ENCODE assay signal across 19 mouse cellular contexts in genomic region chr4:129683901-129684493, GRCm38 (mm10). TPM values are rescaled to one million over a fixed set of nuclear protein-coding genes. Genes with fewer than 3 reads are reported as not detected.
DNase-seq lines count a peak whose midpoint lies in the region; ATAC-seq lines count a peak whose summit lies in the region.
"Had no signal": no experiment of that assay in that cellular context is flagged by ENCODE, and none has a peak within 500 bp of the region (broad histone marks: within the 10 kb centered on the region; RNA-seq: fewer than 3 reads in every experiment).

No protein-coding gene starts in this region.

- peaks cover 82% of the 10 kb centered on the region for H3K36me3 ChIP-seq in kidney, embryonic 14.5 days (ENCODE audit: control insufficient read depth, insufficient read depth, low read length)

- H3K9ac ChIP-seq in kidney, embryonic 14.5 days (ENCODE audit: low read depth, low read length): no peak overlapping the region
- H3K9ac ChIP-seq: embryonic facial prominence, embryonic 13.5 days; forebrain, embryonic 12.5 days; hindbrain, embryonic 15.5 days; intestine, embryonic 15.5 days; midbrain, embryonic 12.5 days; stomach, embryonic 15.5 days had no signal

- no peaks in the 10 kb centered on the region for H3K4me1 ChIP-seq in kidney, embryonic 14.5 days (ENCODE audit: control insufficient read depth, insufficient read depth, low read length)
- H3K4me1 ChIP-seq: embryonic facial prominence, embryonic 13.5 days; forebrain, embryonic 12.5 days; hindbrain, embryonic 15.5 days; intestine, embryonic 15.5 days; midbrain, embryonic 12.5 days; stomach, embryonic 15.5 days had no signal

- no peaks in the 10 kb centered on the region for H3K9me3 ChIP-seq in kidney, embryonic 14.5 days (ENCODE audit: control insufficient read depth, low read length)
- H3K9me3 ChIP-seq: embryonic facial prominence, embryonic 13.5 days; forebrain, embryonic 12.5 days; hindbrain, embryonic 15.5 days; intestine, embryonic 15.5 days; midbrain, embryonic 12.5 days; stomach, embryonic 15.5 days had no signal

- peak; percentile 72 for ATAC-seq in kidney, embryonic 14.5 days (ENCODE audit: low FRiP score, low TSS enrichment)
- no peak for ATAC-seq in activated CD4-positive, CD25-positive, alpha-beta regulatory T cell, adult 4 months
- ATAC-seq: intestine, embryonic 15.5 days; lung, postnatal 0 days had no signal

- H3K27ac ChIP-seq in kidney, embryonic 14.5 days (ENCODE audit: low read depth, low read length): no peak overlapping the region
- H3K27ac ChIP-seq: embryonic facial prominence, embryonic 13.5 days; forebrain, embryonic 12.5 days; hindbrain, embryonic 15.5 days; intestine, embryonic 15.5 days; midbrain, embryonic 12.5 days; stomach, embryonic 15.5 days had no signal

- no peak overlapping the region for H3K4me2 ChIP-seq in kidney, embryonic 14.5 days (replicated peaks; ENCODE audit: low read depth, low read length)
- H3K4me2 ChIP-seq: embryonic facial prominence, embryonic 13.5 days; forebrain, embryonic 12.5 days; heart, embryonic 11.5 days; hindbrain, embryonic 15.5 days; intestine, embryonic 15.5 days; midbrain, embryonic 12.5 days; stomach, embryonic 15.5 days had no signal

- WGBS in kidney, embryonic 14.5 days: 76% methylated on average over 11 of the region's 11 CpGs

- DNase-seq in MN1 (ENCODE audit: low spot score) (peak; percentile 30), NIH3T3 (ENCODE audit: low read depth) (peak; percentile 44)
- DNase-seq in kidney, postnatal 25 days: peak; percentile 74 to 90
- DNase-seq in c-Kit-positive CD71-positive TER-119-positive erythroid progenitor cells, embryonic 14.5 days (ENCODE audit: low spot score): no peak
- no peak for DNase-seq in lung, postnatal 4 days
- DNase-seq: cerebellum, adult 11-12 months; cerebellum, postnatal 36 days; embryo, embryonic 11 days had no signal

- no peaks in the 10 kb centered on the region for H3K27me3 ChIP-seq in kidney, embryonic 14.5 days (ENCODE audit: control insufficient read depth, insufficient read depth, low read length)
- H3K27me3 ChIP-seq: embryonic facial prominence, embryonic 13.5 days; forebrain, embryonic 12.5 days; hindbrain, embryonic 15.5 days; intestine, embryonic 15.5 days; midbrain, embryonic 12.5 days; stomach, embryonic 15.5 days had no signal

- no peak overlapping the region for H3K4me3 ChIP-seq in kidney, embryonic 14.5 days (ENCODE audit: low read length)
- H3K4me3 ChIP-seq: embryonic facial prominence, embryonic 13.5 days; erythroblast, embryonic 14.5 days; forebrain, embryonic 12.5 days; hindbrain, embryonic 15.5 days; intestine, embryonic 15.5 days; midbrain, embryonic 12.5 days; stomach, embryonic 15.5 days had no signal

RNA-seq across cellular contexts. Expression of gene Kpna6, which starts 11.4 kb away (rescaled TPM):
- 13.2 and 14.7 TPM in 2 replicates for polyA plus RNA-seq in kidney, embryonic 14.5 days (2014; fragmentation: Nextera tagmentation; extraction: Ambion mirVana)
- polyA plus RNA-seq in activated CD4-positive, CD25-positive, alpha-beta regulatory T cell, adult 4 months (2017; shearing (Covaris generic)): 10 to 100 TPM in 1 of 2 experiments, 1 to 10 TPM in 1; 7.4 to 11.2 TPM

RNA-seq across cellular contexts. Expression of gene Tmem39b, which starts 12.6 kb away (rescaled TPM):
- 27.2 and 49.0 TPM in 2 replicates for polyA plus RNA-seq in kidney, embryonic 14.5 days (2014; fragmentation: Nextera tagmentation; extraction: Ambion mirVana)
- 10 to 100 TPM in 1 of 2 experiments, 1 to 10 TPM in 1; 7.6 to 15.6 TPM for polyA plus RNA-seq in activated CD4-positive, CD25-positive, alpha-beta regulatory T cell, adult 4 months (2017; shearing (Covaris generic))

RNA-seq across cellular contexts. Expression of gene Txlna, which starts 43.1 kb away (rescaled TPM):
- 44.9 and 103 TPM in 2 replicates for polyA plus RNA-seq in kidney, embryonic 14.5 days (2014; fragmentation: Nextera tagmentation; extraction: Ambion mirVana)
- polyA plus RNA-seq in activated CD4-positive, CD25-positive, alpha-beta regulatory T cell, adult 4 months (2017; shearing (Covaris generic)): 10 to 100 TPM; 21.0 to 33.3 TPM

RNA-seq across cellular contexts. Expression of gene Khdrbs1, which starts 58.1 kb away (rescaled TPM):
- 100 and 131 TPM in 2 replicates for polyA plus RNA-seq in kidney, embryonic 14.5 days (2014; fragmentation: Nextera tagmentation; extraction: Ambion mirVana)
- polyA plus RNA-seq in activated CD4-positive, CD25-positive, alpha-beta regulatory T cell, adult 4 months (2017; shearing (Covaris generic)): 10 to 100 TPM; 34.4 to 34.7 TPM

Comparison
In these comparisons a context has a peak if more than half of its experiments do, and no peak if none do; other contexts are left out.
1. DNase-seq: peak in MN1 (single experiment), NIH3T3 (single experiment) and kidney, postnatal 25 days (2 of 2); none in c-Kit-positive CD71-positive TER-119-positive erythroid progenitor cells, embryonic 14.5 days (single experiment) and lung, postnatal 4 days (0 of 2).